Mouse (Mus musculus): ENCODE results near the gene Gm3476. TPM values are rescaled to one million over a fixed set of nuclear protein-coding genes. Genes with fewer than 3 reads are reported as not detected.
"Not testable (repeated sequence)": the region's sequence is repeated elsewhere in the genome, so short reads cannot be mapped to it uniquely, and the experiment has no call there.

The Gm3476 gene
- total RNA-seq (2014; rRNA removed), result not detected in 2 replicates
- polyA plus RNA-seq (2015; fragmentation: Nextera tagmentation; extraction: Ambion mirVana), result not detected in 2 replicates

GRCm38 (mm10) chr14:6125707-6126106 lies at the start of gene Gm3476:
Gene Gm3476, minus strand, starts transcription at chr14:6125807.
- not testable (repeated sequence) for DNase-seq (ENCODE audit: low spot score); ATAC-seq; H3K27me3 ChIP-seq (ENCODE audit: insufficient read depth, low read length); H3K36me3 ChIP-seq (ENCODE audit: insufficient read depth, low read length); H3K4me3 ChIP-seq (ENCODE audit: low read length); H3K4me1 ChIP-seq (ENCODE audit: insufficient read depth, low read length); H3K9ac ChIP-seq (replicated peaks; ENCODE audit: low read length); H3K27ac ChIP-seq; H3K4me2 ChIP-seq (ENCODE audit: low read depth, low read length); H3K9me3 ChIP-seq (ENCODE audit: low read length)
- WGBS, result no CpG with 5 or more reads among the region's 1 CpGs

GRCm38 (mm10) chr14:6163538-6163937 lies 37.9 kb upstream of the Gm3476 start:
- not testable (repeated sequence) for DNase-seq (ENCODE audit: low spot score); H3K9me3 ChIP-seq (ENCODE audit: low read length); H3K36me3 ChIP-seq (ENCODE audit: insufficient read depth, low read length); H3K27ac ChIP-seq; H3K4me1 ChIP-seq (ENCODE audit: insufficient read depth, low read length); ATAC-seq; H3K27me3 ChIP-seq (ENCODE audit: insufficient read depth, low read length); H3K4me2 ChIP-seq (ENCODE audit: low read depth, low read length); H3K4me3 ChIP-seq (ENCODE audit: low read length); H3K9ac ChIP-seq (replicated peaks; ENCODE audit: low read length)
- 75% methylated on average over 4 of the region's 9 CpGs for WGBS

GRCm38 (mm10) chr14:6161085-6161484 lies 35.5 kb upstream of the Gm3476 start:
- not testable (repeated sequence) for H3K4me2 ChIP-seq (ENCODE audit: low read depth, low read length); H3K36me3 ChIP-seq (ENCODE audit: insufficient read depth, low read length); H3K27me3 ChIP-seq (ENCODE audit: insufficient read depth, low read length); H3K9ac ChIP-seq (replicated peaks; ENCODE audit: low read length); H3K27ac ChIP-seq; H3K9me3 ChIP-seq (ENCODE audit: low read length); H3K4me1 ChIP-seq (ENCODE audit: insufficient read depth, low read length); DNase-seq (ENCODE audit: low spot score); ATAC-seq; H3K4me3 ChIP-seq (ENCODE audit: low read length)
- WGBS, result 100% methylated on average over 1 of the region's 1 CpGs

- not testable (repeated sequence) for H3K4me1 ChIP-seq (ENCODE audit: insufficient read depth, low read length); H3K9ac ChIP-seq (replicated peaks; ENCODE audit: low read length); H3K27me3 ChIP-seq (ENCODE audit: insufficient read depth, low read length); H3K9me3 ChIP-seq (ENCODE audit: low read length); H3K36me3 ChIP-seq (ENCODE audit: insufficient read depth, low read length)
- Histone ChIP-seq H3K4me3 (ENCODE audit: low read length) (peak within 1 kb of the TSS; percentile 32), H3K27ac (peak within 1 kb of the TSS; percentile 8; the same call in 1 of the 2 replicates), H3K4me2 (ENCODE audit: low read depth, low read length) (peak within 1 kb of the TSS; percentile 38; the same call in 1 of the 2 replicates)
- WGBS, result 1% methylated on average over 27 of the region's 51 CpGs
- DNase-seq (ENCODE audit: low spot score), result peak; percentile 75
- peak; percentile 93 for ATAC-seq
- peak; percentile 70 for TF ChIP-seq CTCF (IDR thresholded peaks at IDR 0.05; ENCODE audit: low read depth)
Observed at GRCm38 (mm10) chr14:6108272-6108925, 17.2 kb downstream of the Gm3476 start, which contains the start of gene Gm3468. Gene Gm3468, minus strand, starts transcription at chr14:6108665.

- TF ChIP-seq CTCF (IDR thresholded peaks at IDR 0.05; ENCODE audit: low read depth), result peak; percentile 40
- not testable (repeated sequence) for ATAC-seq; H3K27ac ChIP-seq; H3K27me3 ChIP-seq (ENCODE audit: insufficient read depth, low read length); H3K4me1 ChIP-seq (ENCODE audit: insufficient read depth, low read length); H3K9ac ChIP-seq (replicated peaks; ENCODE audit: low read length); H3K9me3 ChIP-seq (ENCODE audit: low read length); H3K36me3 ChIP-seq (ENCODE audit: insufficient read depth, low read length)
- peak; percentile 18 for DNase-seq (ENCODE audit: low spot score)
- Histone ChIP-seq H3K4me2 (ENCODE audit: low read depth, low read length) (peak overlapping the region; percentile 38; the same call in 1 of the 2 replicates), H3K4me3 (ENCODE audit: low read length) (peak overlapping the region; percentile 32)
- 10% methylated on average over 8 of the region's 9 CpGs for WGBS
Observed at GRCm38 (mm10) chr14:6107500-6107899, 18.1 kb downstream of the Gm3476 start.

GRCm38 (mm10) chr14:6093842-6094241 lies 31.8 kb downstream of the Gm3476 start, which contains the start of gene Gm8206:
Gene Gm8206, minus strand, starts transcription at chr14:6093942.
- H3K4me3 ChIP-seq (ENCODE audit: low read length); H3K9me3 ChIP-seq (ENCODE audit: low read length); H3K9ac ChIP-seq (replicated peaks; ENCODE audit: low read length); DNase-seq (ENCODE audit: low spot score); H3K36me3 ChIP-seq (ENCODE audit: insufficient read depth, low read length); H3K4me1 ChIP-seq (ENCODE audit: insufficient read depth, low read length); ATAC-seq; H3K4me2 ChIP-seq (ENCODE audit: low read depth, low read length); H3K27me3 ChIP-seq (ENCODE audit: insufficient read depth, low read length); H3K27ac ChIP-seq: not testable (repeated sequence)
- 83% methylated on average over 2 of the region's 3 CpGs for WGBS

GRCm38 (mm10) chr14:6058167-6058566 lies 67.4 kb downstream of the Gm3476 start, which contains the start of gene Gm6337:
Gene Gm6337, minus strand, starts transcription at chr14:6058267.
- not testable (repeated sequence) for H3K4me1 ChIP-seq (ENCODE audit: insufficient read depth, low read length); H3K27me3 ChIP-seq (ENCODE audit: insufficient read depth, low read length); H3K4me3 ChIP-seq (ENCODE audit: low read length); H3K9ac ChIP-seq (replicated peaks; ENCODE audit: low read length); H3K4me2 ChIP-seq (ENCODE audit: low read depth, low read length); DNase-seq (ENCODE audit: low spot score); H3K27ac ChIP-seq; ATAC-seq; H3K9me3 ChIP-seq (ENCODE audit: low read length); H3K36me3 ChIP-seq (ENCODE audit: insufficient read depth, low read length)
- WGBS, result 75% methylated on average over 2 of the region's 4 CpGs

Other genes with a start within 250 kb of the Gm3476 start
- 0.25 and 0.26 TPM in 2 replicates for gene Gm8237, start 245.4 kb downstream of the Gm3476 start, total RNA-seq (2014; rRNA removed)
- 1.4 and 1.5 TPM in 2 replicates for gene Gm8237, start 245.4 kb downstream of the Gm3476 start, polyA plus RNA-seq (2015; fragmentation: Nextera tagmentation; extraction: Ambion mirVana)
- 0.72 and 3.3 TPM in 2 replicates for gene Gm3248, start 164.1 kb downstream of the Gm3476 start, total RNA-seq (2014; rRNA removed)
- gene Gm3248, start 164.1 kb downstream of the Gm3476 start, polyA plus RNA-seq (2015; fragmentation: Nextera tagmentation; extraction: Ambion mirVana), result 3.4 and 3.8 TPM in 2 replicates
- not detected in 2 replicates for gene Gm3453, start 146.7 kb downstream of the Gm3476 start, total RNA-seq (2014; rRNA removed)
- not detected in 2 replicates for gene Gm3453, start 146.7 kb downstream of the Gm3476 start, polyA plus RNA-seq (2015; fragmentation: Nextera tagmentation; extraction: Ambion mirVana)
- not detected in 2 replicates for gene Gm6337, start 67.5 kb downstream of the Gm3476 start, total RNA-seq (2014; rRNA removed)
- 0.08 TPM in 1 of 2 replicates, not detected in the other for gene Gm6337, start 67.5 kb downstream of the Gm3476 start, polyA plus RNA-seq (2015; fragmentation: Nextera tagmentation; extraction: Ambion mirVana)
- 2.5 and 4.2 TPM in 2 replicates for gene Gm8206, start 31.9 kb downstream of the Gm3476 start, total RNA-seq (2014; rRNA removed)
- 4.1 and 4.8 TPM in 2 replicates for gene Gm8206, start 31.9 kb downstream of the Gm3476 start, polyA plus RNA-seq (2015; fragmentation: Nextera tagmentation; extraction: Ambion mirVana)
- 3.4 and 4.1 TPM in 2 replicates for gene Gm3468, start 17.1 kb downstream of the Gm3476 start, total RNA-seq (2014; rRNA removed)
- 4.6 and 4.8 TPM in 2 replicates for gene Gm3468, start 17.1 kb downstream of the Gm3476 start, polyA plus RNA-seq (2015; fragmentation: Nextera tagmentation; extraction: Ambion mirVana)
- not detected in 2 replicates for gene Gm21560, start 93.5 kb upstream of the Gm3476 start, total RNA-seq (2014; rRNA removed)
- gene Gm21560, start 93.5 kb upstream of the Gm3476 start, polyA plus RNA-seq (2015; fragmentation: Nextera tagmentation; extraction: Ambion mirVana), result 0.28 TPM in 1 of 2 replicates, not detected in the other
- gene Gm3411, start 161.4 kb upstream of the Gm3476 start, total RNA-seq (2014; rRNA removed), result 2.6 TPM in 1 of 2 replicates, not detected in the other
- gene Gm3411, start 161.4 kb upstream of the Gm3476 start, polyA plus RNA-seq (2015; fragmentation: Nextera tagmentation; extraction: Ambion mirVana), result 8.2 and 8.3 TPM in 2 replicates
- gene Gm21103, start 179.0 kb upstream of the Gm3476 start, total RNA-seq (2014; rRNA removed), result not detected in 2 replicates
- 0.33 TPM in 1 of 2 replicates, not detected in the other for gene Gm21103, start 179.0 kb upstream of the Gm3476 start, polyA plus RNA-seq (2015; fragmentation: Nextera tagmentation; extraction: Ambion mirVana)
- not detected in 2 replicates for gene Gm3618, start 217.9 kb upstream of the Gm3476 start, total RNA-seq (2014; rRNA removed)
- gene Gm3618, start 217.9 kb upstream of the Gm3476 start, polyA plus RNA-seq (2015; fragmentation: Nextera tagmentation; extraction: Ambion mirVana), result not detected in 2 replicates